Mouse (Mus musculus): ENCODE measurements at regions not wholly inside any gene's neighbourhood (a gene's known extent, or its start where the extent isn't known, plus 50 kb on each side); places are given as distances from the start of the nearest gene placed in this dataset.

- Histone ChIP-seq H3K4me1 (ENCODE audit: insufficient read depth, low read depth, low read length) (no peaks in the 10 kb centered on the region), H3K9ac (replicated peaks; ENCODE audit: low read depth) (no peak overlapping the region), H3K9me3 (ENCODE audit: low read length) (no peaks in the 10 kb centered on the region), H3K27ac (ENCODE audit: low read length) (no peak overlapping the region), H3K4me2 (replicated peaks; ENCODE audit: low read depth, low read length) (no peak overlapping the region), H3K4me3 (ENCODE audit: low read depth, low read length) (no peak overlapping the region), H3K36me3 (ENCODE audit: insufficient read depth, low read length) (no peaks in the 10 kb centered on the region), H3K27me3 (replicated peaks; ENCODE audit: insufficient read depth, low read length) (no peaks in the 10 kb centered on the region)
- TF ChIP-seq CTCF (IDR thresholded peaks at IDR 0.05), result no peak
- no peak for TF ChIP-seq EP300 (IDR thresholded peaks at IDR 0.05)
- WGBS, result 79% methylated on average over 13 of the region's 13 CpGs
- no peak for ATAC-seq
- no peak for DNase-seq (ENCODE audit: low spot score)
These were observed 87.1 kb downstream of the Ankrd50 start for GRCm38 (mm10) chr3:38397615-38397956.

- ATAC-seq (no peak), DNase-seq (ENCODE audit: low spot score) (peak; percentile 17)
- Histone ChIP-seq H3K4me3 (ENCODE audit: low read depth, low read length) (peak overlapping the region; percentile 17; the same call in 1 of the 2 replicates), H3K27me3 (replicated peaks; ENCODE audit: insufficient read depth, low read length) (no peaks in the 10 kb centered on the region), H3K9ac (replicated peaks; ENCODE audit: low read depth) (no peak overlapping the region), H3K36me3 (ENCODE audit: insufficient read depth, low read length) (no peaks in the 10 kb centered on the region), H3K27ac (ENCODE audit: low read length) (no peak overlapping the region), H3K9me3 (ENCODE audit: low read length) (no peaks in the 10 kb centered on the region), H3K4me2 (replicated peaks; ENCODE audit: low read depth, low read length) (peak overlapping the region; percentile 48), H3K4me1 (ENCODE audit: insufficient read depth, low read depth, low read length) (no peaks in the 10 kb centered on the region)
- 12% methylated on average over 20 of the region's 20 CpGs for WGBS
- TF ChIP-seq EP300 (IDR thresholded peaks at IDR 0.05) (no peak), CTCF (IDR thresholded peaks at IDR 0.05) (no peak)
These were observed 87.7 kb downstream of the Ankrd50 start for GRCm38 (mm10) chr3:38396760-38397614.

GRCm38 (mm10) chr3:38394308-38394707 lies 90.3 kb downstream of the Ankrd50 start:
- no peaks in the 10 kb centered on the region for H3K27me3 ChIP-seq (replicated peaks; ENCODE audit: insufficient read depth, low read length)
- H3K9me3 ChIP-seq (ENCODE audit: low read length), result no peaks in the 10 kb centered on the region
- H3K4me2 ChIP-seq (replicated peaks; ENCODE audit: low read depth, low read length), result no peak overlapping the region
- H3K9ac ChIP-seq (replicated peaks; ENCODE audit: low read depth), result no peak overlapping the region
- ATAC-seq (no peak), DNase-seq (ENCODE audit: low spot score) (no peak)
- 67% methylated on average over 4 of the region's 4 CpGs for WGBS
- H3K4me1 ChIP-seq (ENCODE audit: insufficient read depth, low read depth, low read length), result no peaks in the 10 kb centered on the region
- H3K27ac ChIP-seq (ENCODE audit: low read length), result no peak overlapping the region
- TF ChIP-seq CTCF (IDR thresholded peaks at IDR 0.05), result no peak
- no peak for TF ChIP-seq EP300 (IDR thresholded peaks at IDR 0.05)
- no peak overlapping the region for H3K4me3 ChIP-seq (ENCODE audit: low read depth, low read length)
- no peaks in the 10 kb centered on the region for H3K36me3 ChIP-seq (ENCODE audit: insufficient read depth, low read length)

DNA sequence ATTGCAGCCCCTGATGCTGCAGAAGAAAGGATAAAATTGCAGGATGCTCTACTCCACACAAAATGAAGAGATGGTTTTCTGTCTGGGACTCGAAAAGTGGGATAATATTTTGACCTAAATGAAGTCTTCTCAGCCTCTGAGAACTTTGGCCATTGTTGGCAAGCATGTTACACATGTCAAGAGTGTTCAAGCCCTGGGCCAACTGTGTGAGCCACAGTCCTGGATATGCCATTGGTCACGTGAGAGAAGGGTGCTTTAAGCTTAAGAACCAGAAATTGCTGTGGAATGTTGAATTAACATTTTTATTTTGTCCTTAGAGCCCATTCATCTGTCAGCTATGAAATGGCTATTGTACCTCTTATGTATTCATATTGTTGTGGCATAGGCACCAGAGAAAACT lies 95.0 kb downstream of the Ankrd50 start:
- 64% methylated on average over 2 of the region's 2 CpGs for WGBS
- TF ChIP-seq CTCF (IDR thresholded peaks at IDR 0.05) (no peak), EP300 (IDR thresholded peaks at IDR 0.05) (no peak)
- no peak overlapping the region for H3K4me2 ChIP-seq (replicated peaks; ENCODE audit: low read depth, low read length)
- no peak overlapping the region for H3K4me3 ChIP-seq (ENCODE audit: low read depth, low read length)
- no peak for DNase-seq (ENCODE audit: low spot score)
- no peak for ATAC-seq
- no peaks in the 10 kb centered on the region for H3K4me1 ChIP-seq (ENCODE audit: insufficient read depth, low read depth, low read length)
- no peaks in the 10 kb centered on the region for H3K36me3 ChIP-seq (ENCODE audit: insufficient read depth, low read length)
- H3K27me3 ChIP-seq (replicated peaks; ENCODE audit: insufficient read depth, low read length), result no peaks in the 10 kb centered on the region
- H3K9me3 ChIP-seq (ENCODE audit: low read length), result no peaks in the 10 kb centered on the region
- no peak overlapping the region for H3K9ac ChIP-seq (replicated peaks; ENCODE audit: low read depth)
- no peak overlapping the region for H3K27ac ChIP-seq (ENCODE audit: low read length)

DNA sequence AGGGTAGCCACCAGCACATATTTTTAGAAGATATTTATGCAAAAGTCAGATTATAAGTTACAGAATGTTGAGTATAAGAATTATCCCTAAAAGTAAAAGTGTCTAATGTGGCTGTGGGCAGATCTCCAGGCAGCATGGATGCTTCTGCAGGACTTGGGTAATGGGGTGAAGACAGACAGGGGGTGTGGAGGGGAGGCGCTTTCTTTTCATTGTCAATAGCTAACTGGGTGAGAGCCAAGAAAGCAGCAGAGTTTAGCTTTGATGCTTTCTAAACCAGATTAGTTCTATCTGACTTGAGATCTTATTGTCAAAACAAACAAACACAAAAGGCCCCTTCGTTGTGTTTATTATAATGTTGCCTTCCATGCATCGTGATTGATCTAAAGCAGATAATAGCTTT lies 95.7 kb downstream of the Ankrd50 start:
- Histone ChIP-seq H3K36me3 (ENCODE audit: insufficient read depth, low read length) (no peaks in the 10 kb centered on the region), H3K9ac (replicated peaks; ENCODE audit: low read depth) (no peak overlapping the region), H3K9me3 (ENCODE audit: low read length) (no peaks in the 10 kb centered on the region), H3K27ac (ENCODE audit: low read length) (no peak overlapping the region), H3K4me1 (ENCODE audit: insufficient read depth, low read depth, low read length) (no peaks in the 10 kb centered on the region), H3K27me3 (replicated peaks; ENCODE audit: insufficient read depth, low read length) (no peaks in the 10 kb centered on the region), H3K4me2 (replicated peaks; ENCODE audit: low read depth, low read length) (no peak overlapping the region), H3K4me3 (ENCODE audit: low read depth, low read length) (no peak overlapping the region)
- no peak for TF ChIP-seq CTCF (IDR thresholded peaks at IDR 0.05)
- no peak for TF ChIP-seq EP300 (IDR thresholded peaks at IDR 0.05)
- peak; percentile 20 for DNase-seq (ENCODE audit: low spot score)
- no peak for ATAC-seq
- WGBS, result 25% methylated on average over 3 of the region's 3 CpGs

GRCm38 (mm10) chr3:38382743-38383142 lies 101.9 kb downstream of the Ankrd50 start:
- H3K27ac ChIP-seq (ENCODE audit: low read length), result no peak overlapping the region
- DNase-seq (ENCODE audit: low spot score) (peak; percentile 76), ATAC-seq (peak; percentile 86)
- H3K9ac ChIP-seq (replicated peaks; ENCODE audit: low read depth), result no peak overlapping the region
- peaks cover 6% of the 10 kb centered on the region; the same call in 1 of the 2 replicates for H3K4me1 ChIP-seq (ENCODE audit: insufficient read depth, low read depth, low read length)
- H3K4me2 ChIP-seq (replicated peaks; ENCODE audit: low read depth, low read length), result no peak overlapping the region
- no peaks in the 10 kb centered on the region for H3K36me3 ChIP-seq (ENCODE audit: insufficient read depth, low read length)
- H3K9me3 ChIP-seq (ENCODE audit: low read length), result no peaks in the 10 kb centered on the region
- WGBS, result 42% methylated on average over 3 of the region's 3 CpGs
- TF ChIP-seq EP300 (IDR thresholded peaks at IDR 0.05) (peak; percentile 77), CTCF (IDR thresholded peaks at IDR 0.05) (no peak)
- no peaks in the 10 kb centered on the region for H3K27me3 ChIP-seq (replicated peaks; ENCODE audit: insufficient read depth, low read length)
- no peak overlapping the region for H3K4me3 ChIP-seq (ENCODE audit: low read depth, low read length)
